Mouse (Mus musculus): Measurements from ENCODE around the gene Rab3il1. TPM values are rescaled to one million over a fixed set of nuclear protein-coding genes. Genes with fewer than 3 reads are reported as not detected.

Gene Rab3il1
- total and polyA plus RNA-seq, 3 experiments, result 0.04 TPM; not detected in 2

DNA sequence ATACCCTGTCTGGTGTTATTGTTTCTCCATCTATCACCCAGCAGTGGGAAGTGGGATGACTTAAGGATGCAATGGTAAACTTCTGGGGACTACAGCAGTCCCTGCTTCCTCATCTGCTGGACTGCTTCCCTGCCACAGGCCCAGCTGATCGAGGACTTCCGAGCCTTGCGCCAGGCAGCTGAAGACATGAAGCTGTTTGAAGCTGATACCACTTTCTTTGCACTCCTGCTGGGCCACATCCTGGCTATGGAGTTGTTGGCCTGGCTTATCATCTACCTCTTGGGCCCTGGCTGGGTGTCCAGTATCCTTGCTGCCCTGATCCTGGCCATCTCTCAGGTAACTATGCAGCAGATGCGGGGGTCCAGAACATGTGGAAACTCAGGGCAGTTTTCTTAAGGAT lies 51.2 kb downstream of the Rab3il1 start:
- in situ Hi-C loops (cut with MboI; ENCODE audit: low pct_ligation_motif_present, low pct_unique_long_range_greater_than_20kb, low sequenced_read_pairs), result no loop called here

DNA sequence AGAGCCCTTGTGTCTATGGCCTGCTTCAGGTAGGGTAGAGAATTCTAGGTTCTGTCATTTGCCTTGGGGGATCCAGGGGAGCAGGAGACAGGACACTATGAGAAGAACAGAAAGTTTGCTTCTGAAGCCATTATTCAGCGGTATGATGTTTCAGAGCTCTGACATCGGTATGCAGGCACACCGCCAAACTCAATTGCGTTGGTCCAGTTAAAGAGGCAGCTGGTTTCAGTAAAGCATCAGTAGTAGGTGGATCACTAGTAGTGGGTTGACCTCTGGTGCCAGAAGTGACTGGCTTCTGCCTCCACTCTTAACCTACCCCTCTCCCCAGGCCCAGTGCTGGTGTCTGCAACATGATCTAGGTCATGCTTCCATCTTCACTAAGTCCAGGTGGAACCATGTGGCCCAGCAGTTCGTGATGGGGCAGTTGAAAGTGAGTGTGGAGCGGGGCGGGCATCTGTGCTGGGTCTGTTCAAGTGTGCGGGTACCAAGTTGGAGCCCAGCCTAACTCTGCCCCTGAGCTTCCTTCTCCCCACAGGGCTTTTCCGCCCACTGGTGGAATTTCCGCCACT lies 52.3 kb downstream of the Rab3il1 start:
- no peak for DNase-seq (ENCODE audit: extremely low read depth)
- in situ Hi-C loops (cut with MboI; ENCODE audit: low pct_ligation_motif_present, low pct_unique_long_range_greater_than_20kb, low sequenced_read_pairs) (no loop called here), dilution Hi-C loops (cut with MboI; ENCODE audit: extremely low pct_ligation_motif_present, extremely low pct_unique_long_range_greater_than_20kb, low sequenced_read_pairs) (no loop called here)
- Histone ChIP-seq H3K9ac (ENCODE audit: insufficient read depth, low read depth) (no peak overlapping the region), H3K4me1 (ENCODE audit: control insufficient read depth in 1 of 2, insufficient read depth in 2 of 2) (no peaks in the 10 kb centered on the region), H3K27ac (ENCODE audit: insufficient read depth, low read depth) (no peak overlapping the region), H3K4me3 (replicated peaks in 1 of 3; ENCODE audit: low read depth in 2 of 3, low read length in 2 of 3, poor library complexity in 1 of 3) (no peak overlapping the region), H3K9me3 (replicated peaks; ENCODE audit: low read length) (no peaks in the 10 kb centered on the region), H3K27me3 (replicated peaks) (no peaks in the 10 kb centered on the region), H3K79me2 (replicated peaks; ENCODE audit: control insufficient read depth, extremely low read depth, insufficient read depth, poor library complexity, severe bottlenecking) (no peaks in the 10 kb centered on the region), H3K4me2 (ENCODE audit: insufficient read depth, low read depth, poor library complexity, severe bottlenecking) (no peak overlapping the region), H3K36me3 (replicated peaks in 1 of 2; ENCODE audit: control insufficient read depth in 1 of 2, insufficient read depth in 1 of 2, low read length in 1 of 2) (no peaks in the 10 kb centered on the region)
- TF ChIP-seq ZC3H11A (IDR thresholded peaks at IDR 0.05; ENCODE audit: low read depth, low read length) (no peak), CHD2 (IDR thresholded peaks at IDR 0.05; ENCODE audit: low read length) (no peak), TCF12 (IDR thresholded peaks at IDR 0.05; ENCODE audit: low read depth, low read length) (no peak), POLR2A (IDR thresholded peaks at IDR 0.05; ENCODE audit: low read depth, low read length) (no peak), NRF1 (IDR thresholded peaks at IDR 0.05; ENCODE audit: low read depth, low read length) (no peak), USF2 (conservative IDR thresholded peaks at IDR 0.05; ENCODE audit: low read depth, low read length) (no peak), MXI1 (IDR thresholded peaks at IDR 0.05; ENCODE audit: low read depth, low read length) (no peak), BHLHE40 (IDR thresholded peaks at IDR 0.05; ENCODE audit: low read depth, low read length) (no peak)

More for the DNA sequence above, 51.2 kb downstream of the Rab3il1 start:
- Histone ChIP-seq H3K9ac (ENCODE audit: insufficient read depth, low read depth) (no peak overlapping the region), H3K27ac (ENCODE audit: insufficient read depth, low read depth) (no peak overlapping the region), H3K36me3 (replicated peaks in 1 of 2; ENCODE audit: control insufficient read depth in 1 of 2, insufficient read depth in 1 of 2, low read length in 1 of 2) (no peaks in the 10 kb centered on the region), H3K9me3 (replicated peaks; ENCODE audit: low read length) (no peaks in the 10 kb centered on the region), H3K27me3 (replicated peaks) (no peaks in the 10 kb centered on the region), H3K79me2 (replicated peaks; ENCODE audit: control insufficient read depth, extremely low read depth, insufficient read depth, poor library complexity, severe bottlenecking) (no peaks in the 10 kb centered on the region), H3K4me3 (replicated peaks in 1 of 3; ENCODE audit: low read depth in 2 of 3, low read length in 2 of 3, poor library complexity in 1 of 3) (no peak overlapping the region), H3K4me1 (ENCODE audit: control insufficient read depth in 1 of 2, insufficient read depth in 2 of 2) (no peaks in the 10 kb centered on the region; a peak in 1 of 4 replicates), H3K4me2 (ENCODE audit: insufficient read depth, low read depth, poor library complexity, severe bottlenecking) (no peak overlapping the region)
- DNase-seq (ENCODE audit: extremely low read depth), result no peak
- dilution Hi-C loops (cut with MboI; ENCODE audit: extremely low pct_ligation_motif_present, extremely low pct_unique_long_range_greater_than_20kb, low sequenced_read_pairs), result no loop called here
- TF ChIP-seq NELFE (IDR thresholded peaks at IDR 0.05; ENCODE audit: low read depth, low read length) (no peak), MAX (IDR thresholded peaks at IDR 0.05; ENCODE audit: low read length) (no peak), BHLHE40 (IDR thresholded peaks at IDR 0.05; ENCODE audit: low read depth, low read length) (no peak), E2F4 (IDR thresholded peaks at IDR 0.05; ENCODE audit: insufficient replicate concordance, low read depth, low read length) (no peak), POLR2A (IDR thresholded peaks at IDR 0.05; ENCODE audit: low read depth, low read length) (no peak), SMC3 (IDR thresholded peaks at IDR 0.05; ENCODE audit: low read depth, low read length) (no peak), USF2 (conservative IDR thresholded peaks at IDR 0.05; ENCODE audit: low read depth, low read length) (no peak), MYC (IDR thresholded peaks at IDR 0.05; ENCODE audit: low read depth, low read length) (no peak), POLR2AphosphoS2 (IDR thresholded peaks at IDR 0.05; ENCODE audit: low read depth, low read length) (no peak), UBTF (IDR thresholded peaks at IDR 0.05; ENCODE audit: low read depth, low read length) (no peak), ETS1 (conservative IDR thresholded peaks at IDR 0.05; ENCODE audit: low read depth, low read length) (no peak)
